Mouse (Mus musculus) kidney, embryonic 15.5 days (tissue): Measurements from ENCODE around the gene Elmo1. TPM values are rescaled to one million over a fixed set of nuclear protein-coding genes. Genes with fewer than 3 reads are reported as not detected.
A peak's percentile ranks its signal among the peaks of the same experiment; 100 is the strongest.

Experiments used
- ATAC-seq: fragments of 200-750 bp; cut with Nextera tagmentation; replicated peaks from 2 replicates; pipeline ENCODE4 v1.8.0; 2017; ENCODE audit warnings: moderate TSS enrichment; ENCODE audit not compliant: low FRiP score
- H3K27ac ChIP-seq: fragments of 300-500 bp; sonication (generic); 2 replicates; pipeline ENCODE4 v1.5.1; 2015; ENCODE audit warnings: mild to moderate bottlenecking, inconsistent platforms
- H3K27me3 ChIP-seq: fragments of 300-500 bp; sonication (generic); 2 replicates; pipeline ENCODE4 v1.6.1; 2015; ENCODE audit warnings: inconsistent platforms
- H3K36me3 ChIP-seq: fragments of 300-500 bp; sonication (generic); 2 replicates; pipeline ENCODE4 v1.6.1; 2015; ENCODE audit warnings: inconsistent platforms
- H3K4me1 ChIP-seq: fragments of 300-500 bp; sonication (generic); 2 replicates; pipeline ENCODE4 v1.6.1; 2015; ENCODE audit warnings: inconsistent platforms
- H3K4me2 ChIP-seq: fragments of 300-500 bp; sonication (generic); 2 replicates; pipeline ENCODE4 v1.6.1; 2015; ENCODE audit warnings: moderate library complexity, mild to moderate bottlenecking, inconsistent platforms
- H3K4me3 ChIP-seq: fragments of 300-500 bp; sonication (generic); replicated peaks from 2 replicates; pipeline ENCODE4 v1.5.1; 2015; ENCODE audit warnings: mild to moderate bottlenecking, inconsistent platforms
- H3K9ac ChIP-seq: fragments of 300-500 bp; sonication (generic); 2 replicates; pipeline ENCODE4 v1.6.1; 2015; ENCODE audit warnings: mild to moderate bottlenecking, inconsistent platforms
- H3K9me3 ChIP-seq: fragments of 300-500 bp; sonication (generic); replicated peaks from 2 replicates; pipeline ENCODE4 v1.6.1; 2016; ENCODE audit warnings: inconsistent platforms
- WGBS: fragments of 180-500 bp; shearing (Covaris S2); methylation state at CpG from one replicate; pipeline ENCODE4 v1.1.7; 2015; ENCODE audit warnings: mixed read lengths; 5-methylcytosine and 5-hydroxymethylcytosine counted together
- polyA plus RNA-seq: library from polyadenylated mRNA; unstranded; fragments of >200 nt; fragmentation: Nextera tagmentation; extraction: Ambion mirVana; gene quantifications from 2 replicates; pipeline ENCODE4 v1.2.1, GENCODE M21; 2015

Gene Elmo1
- polyA plus RNA-seq, result 16.1 and 16.9 TPM in 2 replicates

DNA sequence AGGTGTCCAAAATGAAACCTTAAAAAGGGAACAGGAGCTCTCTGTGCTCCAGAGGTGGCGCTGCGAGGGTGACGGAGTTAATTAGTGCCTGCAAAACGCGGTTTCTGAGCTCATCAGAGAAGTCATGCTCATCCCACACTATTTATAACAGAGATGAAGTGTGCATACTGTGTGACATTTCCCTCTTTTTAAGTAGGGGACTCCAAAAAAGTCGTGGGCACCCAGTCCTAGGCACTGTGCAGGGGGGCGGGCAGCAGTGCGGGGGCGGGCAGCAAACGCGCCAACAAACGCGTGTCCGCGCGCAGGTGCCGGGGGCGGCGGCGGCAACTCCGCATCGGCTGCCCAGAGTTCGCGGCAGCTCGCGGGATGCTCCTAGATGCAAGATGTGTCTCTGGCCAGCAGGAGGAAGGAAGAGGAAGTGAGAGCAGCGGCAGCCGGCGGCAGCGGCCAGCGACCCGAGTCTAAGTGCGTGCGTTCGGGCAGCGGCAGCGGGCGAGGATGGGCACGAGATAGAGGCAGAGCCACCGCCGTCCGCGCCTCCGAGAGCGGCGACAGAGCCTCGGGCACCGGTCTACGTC, at the start of gene Elmo1:
TSS of gene Elmo1 (plus strand) at position 464 of the 578 bp plus-strand sequence.
- Histone ChIP-seq H3K27ac (peak within 1 kb of the TSS; percentile 82), H3K36me3 (no peaks in the 10 kb centered on the region), H3K9me3 (no peaks in the 10 kb centered on the region), H3K4me3 (peak within 1 kb of the TSS; percentile 75), H3K27me3 (peaks cover 20% of the 10 kb centered on the region; the same call in 1 of the 2 replicates), H3K9ac (peak within 1 kb of the TSS; percentile 68), H3K4me2 (peak within 1 kb of the TSS; percentile 98), H3K4me1 (peaks cover 21% of the 10 kb centered on the region; the same call in 1 of the 2 replicates)
- ATAC-seq, result peak; percentile 85
- under 1% methylated on average over 48 of the region's 49 CpGs for WGBS

DNA sequence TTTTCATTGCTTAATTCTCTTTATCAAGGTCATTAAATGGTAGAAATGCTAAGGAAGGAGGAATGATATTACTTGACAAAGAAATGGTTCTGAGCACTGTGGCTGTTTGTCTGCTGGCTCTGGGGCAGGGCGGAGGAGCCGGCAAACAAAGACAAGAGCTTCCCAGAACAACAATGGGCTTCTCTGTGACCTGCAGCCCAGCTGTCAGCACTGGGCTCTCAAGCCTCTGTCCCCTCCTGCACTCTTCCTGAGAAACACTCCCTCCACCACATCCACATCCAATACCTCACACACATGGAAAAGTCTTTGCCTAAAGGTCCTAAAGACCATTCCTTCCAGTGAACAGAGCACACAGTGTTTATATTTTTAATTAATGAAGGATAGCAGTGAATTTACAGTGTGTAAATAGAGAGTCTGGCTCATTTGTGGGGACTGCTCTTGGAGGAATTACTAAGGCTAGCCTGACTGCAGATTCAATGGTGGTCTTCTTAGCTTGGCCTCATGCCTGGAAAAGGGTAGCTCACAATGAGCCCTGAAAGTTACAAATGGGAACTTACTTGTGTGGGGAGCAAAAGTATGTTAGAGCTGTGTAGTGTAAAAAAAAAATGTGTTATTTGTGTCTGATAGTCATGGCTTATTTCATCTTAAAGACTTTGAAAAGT, 49.1 kb upstream of the Elmo1 start:
- no peaks in the 10 kb centered on the region for H3K9me3 ChIP-seq
- no peak overlapping the region for H3K4me2 ChIP-seq
- no peaks in the 10 kb centered on the region for H3K36me3 ChIP-seq
- no peak overlapping the region for H3K27ac ChIP-seq
- H3K9ac ChIP-seq, result no peak overlapping the region
- H3K4me3 ChIP-seq, result no peak overlapping the region
- 0 out of 2 replicates have a peak, but pooled peaks cover 3% of the 10 kb centered on the region for H3K27me3 ChIP-seq
- H3K4me1 ChIP-seq, result no peaks in the 10 kb centered on the region
- ATAC-seq, result no peak
- WGBS, result 44% methylated on average over 2 of the region's 2 CpGs

DNA sequence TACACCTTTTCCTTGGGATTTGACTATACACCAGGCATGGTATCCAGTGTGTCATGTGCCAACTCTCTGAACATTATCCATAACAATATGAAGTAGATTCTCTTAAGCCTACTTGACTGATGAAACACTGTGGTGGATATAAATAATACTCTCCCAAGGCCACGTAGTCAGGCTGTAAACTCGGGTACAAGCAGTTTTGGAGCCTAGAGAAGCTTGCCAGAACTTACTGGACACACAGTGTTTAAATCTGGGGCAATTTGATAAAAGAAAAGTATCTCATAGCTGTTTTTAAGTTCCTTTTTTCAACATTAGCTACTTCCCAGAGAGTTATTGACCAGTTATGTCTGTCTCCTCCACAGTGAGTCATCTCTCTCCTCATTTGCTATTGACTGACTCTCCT, 47.5 kb upstream of the Elmo1 start:
- H3K9ac ChIP-seq, result no peak overlapping the region
- no peaks in the 10 kb centered on the region for H3K9me3 ChIP-seq
- ATAC-seq, result no peak
- 0 out of 2 replicates have a peak, but pooled peaks cover 3% of the 10 kb centered on the region for H3K27me3 ChIP-seq
- H3K27ac ChIP-seq, result no peak overlapping the region
- no peak overlapping the region for H3K4me2 ChIP-seq
- no peaks in the 10 kb centered on the region for H3K4me1 ChIP-seq
- WGBS, result 82% methylated on average over 2 of the region's 2 CpGs
- no peaks in the 10 kb centered on the region for H3K36me3 ChIP-seq
- no peak overlapping the region for H3K4me3 ChIP-seq

DNA sequence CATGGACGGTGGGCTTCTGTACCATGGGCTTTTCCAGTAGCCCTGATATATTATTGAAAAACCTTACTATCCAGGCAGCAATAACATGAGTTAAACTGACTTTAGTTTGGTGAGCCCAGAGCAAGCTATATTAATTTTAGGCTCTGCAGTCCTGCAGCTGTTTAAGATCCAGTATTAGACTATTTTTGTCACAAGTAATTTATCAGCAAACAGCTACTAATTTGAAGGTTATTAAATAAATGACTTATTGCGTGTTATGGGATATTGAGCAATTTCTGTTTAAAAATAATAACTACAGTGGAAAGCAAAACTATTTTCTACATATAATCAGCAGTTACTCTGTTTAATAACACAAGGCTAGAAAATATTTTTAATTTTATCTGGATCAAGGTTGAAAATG, 45.0 kb upstream of the Elmo1 start:
- 95% methylated on average over 2 of the region's 2 CpGs for WGBS
- Histone ChIP-seq H3K27me3 (0 out of 2 replicates have a peak, but pooled peaks cover 3% of the 10 kb centered on the region), H3K9ac (no peak overlapping the region), H3K27ac (no peak overlapping the region), H3K4me1 (no peaks in the 10 kb centered on the region), H3K36me3 (no peaks in the 10 kb centered on the region), H3K4me2 (no peak overlapping the region), H3K9me3 (no peaks in the 10 kb centered on the region), H3K4me3 (no peak overlapping the region)
- ATAC-seq, result no peak

DNA sequence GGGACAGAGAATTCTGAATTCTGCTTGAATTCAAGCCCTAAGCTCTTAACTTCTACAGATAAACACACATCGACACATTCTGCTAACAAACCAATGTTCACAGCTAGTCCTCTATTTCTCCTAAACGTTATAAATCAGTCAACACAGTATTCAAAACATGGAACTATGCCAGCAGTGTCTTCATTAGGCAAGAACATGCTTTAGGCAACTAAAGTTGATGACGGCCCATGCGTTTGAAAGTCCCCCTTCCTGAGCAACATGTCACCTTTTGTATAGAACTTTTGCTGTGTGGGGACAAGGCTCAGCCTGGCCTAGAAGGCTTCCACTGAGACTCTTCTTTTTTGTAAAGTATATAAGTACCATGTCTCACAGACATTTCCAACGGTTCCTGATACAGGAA, 44.6 kb upstream of the Elmo1 start:
- H3K4me3 ChIP-seq, result no peak overlapping the region
- no peak for ATAC-seq
- no peak overlapping the region for H3K9ac ChIP-seq
- no peak overlapping the region for H3K4me2 ChIP-seq
- H3K27ac ChIP-seq, result no peak overlapping the region
- H3K36me3 ChIP-seq, result no peaks in the 10 kb centered on the region
- WGBS, result 59% methylated on average over 5 of the region's 5 CpGs
- H3K4me1 ChIP-seq, result no peaks in the 10 kb centered on the region
- no peaks in the 10 kb centered on the region for H3K9me3 ChIP-seq
- H3K27me3 ChIP-seq, result 0 out of 2 replicates have a peak, but pooled peaks cover 3% of the 10 kb centered on the region

DNA sequence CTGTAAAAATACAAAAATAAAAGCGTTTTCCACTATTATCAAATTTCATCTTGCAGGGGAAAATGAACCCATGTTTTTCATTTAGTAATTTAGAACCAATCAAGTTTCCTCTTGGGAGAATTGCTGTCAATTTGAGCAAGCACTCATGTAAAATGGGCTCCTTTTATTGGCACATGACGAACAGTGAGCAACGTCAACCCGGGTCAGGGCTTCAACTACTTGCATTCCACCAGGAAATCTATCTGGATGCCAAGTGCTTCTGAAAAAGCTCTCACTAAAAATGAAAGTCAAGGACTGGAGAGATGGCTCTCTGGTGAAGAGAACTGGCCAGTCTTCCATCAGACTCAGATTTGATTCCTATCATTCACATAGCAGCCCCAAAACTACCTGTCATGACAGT, 44.0 kb upstream of the Elmo1 start:
- H3K36me3 ChIP-seq, result no peaks in the 10 kb centered on the region
- H3K9me3 ChIP-seq, result no peaks in the 10 kb centered on the region
- H3K4me2 ChIP-seq, result no peak overlapping the region
- ATAC-seq, result no peak
- 84% methylated on average over 4 of the region's 4 CpGs for WGBS
- H3K4me3 ChIP-seq, result no peak overlapping the region
- H3K9ac ChIP-seq, result no peak overlapping the region
- no peak overlapping the region for H3K27ac ChIP-seq
- no peaks in the 10 kb centered on the region for H3K4me1 ChIP-seq
- H3K27me3 ChIP-seq, result 0 out of 2 replicates have a peak, but pooled peaks cover 3% of the 10 kb centered on the region

DNA sequence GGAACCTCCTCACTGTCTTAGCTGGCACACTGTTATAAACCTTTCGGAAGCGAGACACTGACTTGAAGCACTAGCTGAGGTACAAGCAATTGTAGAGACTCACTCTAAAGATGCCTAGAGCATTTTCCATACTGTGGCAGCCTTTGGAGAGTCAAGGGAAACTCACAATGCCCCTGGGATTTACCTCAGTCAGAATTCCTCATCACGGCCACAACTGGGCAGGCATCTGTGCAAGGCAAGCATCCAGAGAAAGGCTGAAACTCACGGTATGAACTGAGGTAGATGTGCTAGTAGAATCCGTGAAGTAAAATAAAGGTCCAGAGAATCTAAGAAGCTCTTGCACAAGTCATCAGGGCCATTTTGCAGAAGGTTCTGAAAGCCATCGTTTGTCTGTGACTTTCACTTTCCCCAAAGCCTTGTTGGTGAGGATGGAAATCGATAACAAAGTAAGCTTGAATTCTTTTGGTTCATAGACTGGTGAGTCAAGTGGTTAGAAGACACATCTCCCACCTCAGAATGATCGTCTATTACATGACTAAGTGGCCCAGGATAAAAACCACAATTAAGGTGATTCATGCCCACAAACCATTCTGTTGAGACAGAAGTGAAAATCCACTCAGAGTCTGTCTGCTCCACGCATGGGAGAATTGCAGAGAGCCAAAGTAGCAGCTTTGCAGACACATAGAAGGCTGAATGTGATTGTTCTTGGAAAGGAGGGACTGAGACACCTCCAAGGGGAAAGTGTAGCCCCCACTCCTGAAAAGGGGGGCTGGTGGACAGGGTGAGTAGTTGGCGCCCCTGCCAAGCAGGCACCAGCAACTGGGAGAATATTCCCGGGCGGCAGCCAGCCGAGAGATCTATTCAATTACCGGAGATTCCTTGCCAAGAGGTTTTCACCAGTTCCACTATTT, 42.2 kb upstream of the Elmo1 start:
- H3K9me3 ChIP-seq, result no peaks in the 10 kb centered on the region
- no peak for ATAC-seq
- H3K4me1 ChIP-seq, result no peaks in the 10 kb centered on the region
- no peak overlapping the region for H3K9ac ChIP-seq
- H3K27ac ChIP-seq, result no peak overlapping the region
- no peak overlapping the region for H3K4me3 ChIP-seq
- H3K4me2 ChIP-seq, result no peak overlapping the region
- H3K36me3 ChIP-seq, result no peaks in the 10 kb centered on the region
- 0 out of 2 replicates have a peak, but pooled peaks cover 3% of the 10 kb centered on the region for H3K27me3 ChIP-seq
- 68% methylated on average over 14 of the region's 14 CpGs for WGBS

DNA sequence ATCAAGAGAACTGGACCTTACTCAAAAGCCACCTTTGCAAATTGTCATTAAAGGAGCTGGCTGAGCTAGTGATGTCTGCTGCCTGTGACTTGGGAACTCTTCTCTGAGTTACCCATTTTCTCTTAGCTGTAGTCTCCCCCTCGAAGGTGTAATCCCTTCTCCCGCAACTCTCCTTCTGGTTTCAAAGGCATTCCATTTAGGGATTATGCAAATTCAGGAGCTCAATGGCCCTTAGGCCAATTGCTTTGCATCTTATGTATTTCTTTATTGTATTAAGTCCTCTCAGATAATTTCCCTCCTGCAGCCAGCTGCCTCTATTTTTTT, 41.6 kb upstream of the Elmo1 start:
- no peak for ATAC-seq
- Histone ChIP-seq H3K4me1 (no peaks in the 10 kb centered on the region), H3K9me3 (no peaks in the 10 kb centered on the region), H3K4me2 (no peak overlapping the region), H3K9ac (no peak overlapping the region), H3K36me3 (no peaks in the 10 kb centered on the region), H3K4me3 (no peak overlapping the region), H3K27ac (no peak overlapping the region), H3K27me3 (no peaks in the 10 kb centered on the region)
- 43% methylated on average over 2 of the region's 2 CpGs for WGBS

DNA sequence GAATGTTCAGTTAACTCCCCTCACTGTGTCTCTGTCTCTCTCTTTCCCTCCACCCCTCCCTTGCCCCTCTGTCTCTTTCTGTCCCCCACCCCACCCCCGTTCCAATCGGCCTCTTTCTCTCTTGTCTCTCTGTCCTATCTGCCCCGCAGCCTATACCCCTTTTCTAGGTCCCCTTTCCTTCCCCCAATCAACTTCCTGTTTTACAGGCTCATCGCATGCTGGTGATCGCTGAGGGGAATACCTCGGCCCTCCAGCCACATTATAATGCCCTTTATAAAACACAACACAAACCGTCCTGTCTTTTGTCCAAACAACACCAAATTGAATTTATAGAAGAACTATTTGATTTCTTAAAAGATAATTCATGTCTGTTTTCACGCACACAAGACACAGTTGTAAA, 40.7 kb upstream of the Elmo1 start:
- WGBS, result 69% methylated on average over 8 of the region's 8 CpGs
- H3K9me3 ChIP-seq, result no peaks in the 10 kb centered on the region
- H3K4me3 ChIP-seq, result no peak overlapping the region
- H3K4me1 ChIP-seq, result no peaks in the 10 kb centered on the region
- H3K27ac ChIP-seq, result no peak overlapping the region
- no peak overlapping the region for H3K4me2 ChIP-seq
- H3K27me3 ChIP-seq, result no peaks in the 10 kb centered on the region
- H3K9ac ChIP-seq, result no peak overlapping the region
- ATAC-seq, result no peak
- no peaks in the 10 kb centered on the region for H3K36me3 ChIP-seq

DNA sequence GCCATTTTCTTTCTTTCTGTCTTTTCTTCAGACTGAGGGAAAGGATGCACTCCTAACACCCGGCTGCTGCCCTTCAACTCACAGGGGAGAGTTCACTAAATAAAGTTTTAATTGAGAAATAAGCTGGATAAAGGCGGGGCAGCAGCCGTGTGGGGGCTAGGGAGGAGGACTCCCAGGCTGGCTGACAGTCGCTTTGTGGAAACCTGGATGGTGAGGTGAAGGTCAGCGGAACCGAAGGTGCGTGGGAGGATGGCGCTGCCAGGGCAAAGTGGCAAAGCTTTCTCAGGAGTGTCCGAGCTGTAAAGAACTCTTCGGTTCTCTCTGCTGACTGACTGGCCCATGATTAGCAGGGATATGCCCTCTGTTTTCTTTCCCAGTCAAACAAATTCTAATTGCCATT, 40.2 kb upstream of the Elmo1 start:
- no peaks in the 10 kb centered on the region for H3K4me1 ChIP-seq
- no peaks in the 10 kb centered on the region for H3K27me3 ChIP-seq
- no peak overlapping the region for H3K4me2 ChIP-seq
- no peak overlapping the region for H3K4me3 ChIP-seq
- no peak overlapping the region for H3K27ac ChIP-seq
- WGBS, result 70% methylated on average over 10 of the region's 10 CpGs
- H3K9me3 ChIP-seq, result no peaks in the 10 kb centered on the region
- no peaks in the 10 kb centered on the region for H3K36me3 ChIP-seq
- ATAC-seq, result peak; percentile 49
- no peak overlapping the region for H3K9ac ChIP-seq

DNA sequence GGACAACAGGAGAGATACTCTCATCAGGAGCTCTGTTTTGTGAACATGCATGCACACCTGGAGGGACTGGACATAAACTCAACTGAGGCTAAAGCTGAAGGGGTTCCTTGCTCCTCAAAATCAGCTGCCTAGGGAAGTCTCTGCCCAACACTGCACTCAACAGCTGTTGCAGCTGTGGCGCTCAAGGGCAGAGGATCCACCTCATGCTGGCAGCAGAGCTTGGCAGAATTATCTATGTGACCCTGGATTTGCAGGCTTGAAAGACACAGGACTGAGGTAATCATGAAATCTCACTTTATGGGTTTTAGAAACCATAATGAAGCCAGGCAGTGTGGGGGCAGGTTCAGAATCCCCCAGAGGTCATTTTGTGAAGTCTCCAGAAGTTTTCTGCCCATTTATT, 32.5 kb upstream of the Elmo1 start:
- Histone ChIP-seq H3K9ac (no peak overlapping the region), H3K4me2 (no peak overlapping the region), H3K4me3 (no peak overlapping the region), H3K27me3 (no peaks in the 10 kb centered on the region), H3K9me3 (no peaks in the 10 kb centered on the region), H3K4me1 (no peaks in the 10 kb centered on the region), H3K27ac (no peak overlapping the region), H3K36me3 (no peaks in the 10 kb centered on the region)
- 91% methylated on average over 1 of the region's 1 CpGs for WGBS
- ATAC-seq, result no peak

DNA sequence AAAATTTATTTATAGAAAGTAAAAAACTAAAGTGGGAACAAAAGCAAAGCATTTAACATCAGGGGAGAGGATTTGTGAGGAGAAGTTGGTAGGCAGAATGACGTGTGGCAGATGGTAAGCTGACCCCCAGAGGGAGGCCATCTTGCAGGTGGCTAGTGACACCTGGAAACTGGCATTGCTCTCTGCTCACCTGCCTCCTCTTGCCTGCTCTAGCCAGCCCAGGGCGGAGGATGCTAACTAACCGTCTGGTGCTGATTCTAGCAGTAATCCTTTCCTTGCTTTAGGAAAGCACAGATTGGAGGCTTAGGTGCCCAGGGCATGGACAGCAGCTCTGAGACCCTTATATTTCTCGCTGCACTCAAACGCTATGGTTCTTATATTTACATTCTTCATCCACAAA, 29.4 kb upstream of the Elmo1 start:
- Histone ChIP-seq H3K27ac (no peak overlapping the region), H3K4me1 (no peaks in the 10 kb centered on the region), H3K9ac (no peak overlapping the region), H3K9me3 (no peaks in the 10 kb centered on the region), H3K27me3 (no peaks in the 10 kb centered on the region), H3K4me3 (no peak overlapping the region), H3K4me2 (no peak overlapping the region), H3K36me3 (no peaks in the 10 kb centered on the region)
- ATAC-seq, result no peak
- WGBS, result 78% methylated on average over 5 of the region's 5 CpGs
